Mouse (Mus musculus): Measurements from ENCODE around the gene Dync1li1. TPM values are rescaled to one million over a fixed set of nuclear protein-coding genes. Genes with fewer than 3 reads are reported as not detected.
A peak's percentile ranks its signal among the peaks of the same experiment; 100 is the strongest.

The Dync1li1 gene
- polyA plus RNA-seq, 1 experiment from 2014 or later = 16.3 TPM

DNA sequence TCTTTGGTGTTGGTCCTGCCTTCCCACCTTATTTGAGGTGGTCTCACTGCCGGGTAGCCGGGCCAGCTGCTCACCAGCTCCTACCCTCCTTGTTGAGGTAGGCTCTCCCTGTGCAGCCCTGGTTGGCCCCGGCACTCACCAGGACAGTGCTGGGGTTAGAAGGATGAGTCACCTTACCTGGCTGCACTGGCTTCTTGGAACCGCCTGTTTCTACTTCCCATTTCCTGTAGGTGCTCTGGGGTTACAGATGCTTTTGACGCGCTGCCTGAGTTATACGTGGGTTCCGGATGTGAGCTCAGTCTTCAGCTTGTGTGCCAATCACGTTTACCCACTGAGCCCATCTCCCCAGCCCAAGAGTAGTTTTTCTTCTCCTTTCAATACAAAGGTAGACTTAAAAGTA lies 51.7 kb downstream of the Dync1li1 start:
- Histone ChIP-seq H3K27ac (ENCODE audit: low read depth) (no peak overlapping the region), H3K9ac (replicated peaks) (no peak overlapping the region), H3K4me3 (ENCODE audit: low read depth, low read length) (no peak overlapping the region), H3K9me3 (ENCODE audit: low read length) (no peaks in the 10 kb centered on the region), H3K27me3 (ENCODE audit: insufficient read depth, low read length) (no peaks in the 10 kb centered on the region), H3K4me2 (ENCODE audit: low read depth, low read length) (no peak overlapping the region), H3K4me1 (ENCODE audit: insufficient read depth) (peaks cover 14% of the 10 kb centered on the region; the same call in 1 of the 2 replicates), H3K36me3 (replicated peaks; ENCODE audit: insufficient read depth, low read length) (peaks cover 25% of the 10 kb centered on the region)
- no peak for DNase-seq
- WGBS (ENCODE audit: insufficient replicate concordance) = 76% methylated on average over 9 of the region's 9 CpGs
- ATAC-seq = no peak
- TF ChIP-seq CTCF (IDR thresholded peaks at IDR 0.05; ENCODE audit: low read depth) (no peak), EP300 (IDR thresholded peaks at IDR 0.05; ENCODE audit: low read depth) (no peak)

DNA sequence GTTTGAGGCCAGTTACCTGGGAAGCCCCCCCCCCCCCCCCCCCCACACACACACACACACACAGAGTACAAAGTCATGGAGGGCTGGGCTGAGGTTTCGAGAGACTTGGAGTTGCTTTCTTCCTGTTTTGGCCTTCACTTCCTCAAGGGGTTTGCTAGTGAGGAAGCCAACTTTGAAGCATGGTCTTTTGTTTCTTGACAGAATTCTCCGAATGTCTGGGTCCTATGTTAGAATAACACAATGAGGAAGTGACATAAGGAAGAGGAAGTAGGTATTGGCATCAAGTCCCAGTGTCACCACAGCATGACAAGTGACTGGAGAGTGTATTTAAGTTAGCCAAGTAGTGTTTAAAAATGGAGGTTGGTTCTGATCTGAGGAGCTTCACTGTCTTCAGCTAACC lies 54.1 kb downstream of the Dync1li1 start:
- Histone ChIP-seq H3K27ac (ENCODE audit: low read depth) (peak overlapping the region; percentile 65), H3K9ac (replicated peaks) (no peak overlapping the region), H3K4me2 (ENCODE audit: low read depth, low read length) (no peak overlapping the region), H3K4me1 (ENCODE audit: insufficient read depth) (peaks cover 9% of the 10 kb centered on the region; the same call in 1 of the 2 replicates), H3K36me3 (replicated peaks; ENCODE audit: insufficient read depth, low read length) (peaks cover 44% of the 10 kb centered on the region), H3K4me3 (ENCODE audit: low read depth, low read length) (no peak overlapping the region), H3K27me3 (ENCODE audit: insufficient read depth, low read length) (no peaks in the 10 kb centered on the region), H3K9me3 (ENCODE audit: low read length) (no peaks in the 10 kb centered on the region)
- DNase-seq (no peak), ATAC-seq (peak; percentile 73)
- WGBS (ENCODE audit: insufficient replicate concordance) = 18% methylated on average over 2 of the region's 2 CpGs
- no peak for TF ChIP-seq CTCF (IDR thresholded peaks at IDR 0.05; ENCODE audit: low read depth)
- no peak for TF ChIP-seq EP300 (IDR thresholded peaks at IDR 0.05; ENCODE audit: low read depth)

DNA sequence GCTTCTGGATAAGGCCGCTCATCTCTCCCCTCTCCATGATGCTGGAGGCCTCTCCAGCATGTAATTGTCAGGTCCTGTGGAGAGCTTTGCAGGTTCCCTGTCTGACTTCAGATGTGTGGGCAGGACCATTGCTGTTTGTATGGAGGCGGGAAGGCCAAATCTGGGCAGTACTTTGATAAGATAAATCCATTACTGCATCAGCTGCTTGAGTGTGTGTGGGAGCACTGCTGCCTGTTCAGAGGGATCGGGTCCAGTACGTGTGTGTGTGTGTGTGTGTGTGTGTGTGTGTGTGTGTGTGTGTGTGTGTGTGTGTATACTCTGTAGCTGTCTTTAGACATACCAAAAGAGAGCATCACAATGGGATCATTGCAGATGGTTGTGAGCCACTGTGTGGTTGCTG lies 56.6 kb downstream of the Dync1li1 start:
- Histone ChIP-seq H3K27me3 (ENCODE audit: insufficient read depth, low read length) (no peaks in the 10 kb centered on the region), H3K27ac (ENCODE audit: low read depth) (no peak overlapping the region), H3K4me2 (ENCODE audit: low read depth, low read length) (no peak overlapping the region), H3K36me3 (replicated peaks; ENCODE audit: insufficient read depth, low read length) (peaks cover 48% of the 10 kb centered on the region), H3K9ac (replicated peaks) (no peak overlapping the region), H3K4me1 (ENCODE audit: insufficient read depth) (peaks cover 9% of the 10 kb centered on the region; the same call in 1 of the 2 replicates), H3K9me3 (ENCODE audit: low read length) (no peaks in the 10 kb centered on the region), H3K4me3 (ENCODE audit: low read depth, low read length) (no peak overlapping the region)
- no peak for DNase-seq
- WGBS (ENCODE audit: insufficient replicate concordance) = 58% methylated on average over 4 of the region's 4 CpGs
- TF ChIP-seq EP300 (IDR thresholded peaks at IDR 0.05; ENCODE audit: low read depth) (no peak), CTCF (IDR thresholded peaks at IDR 0.05; ENCODE audit: low read depth) (no peak)
- no peak for ATAC-seq

DNA sequence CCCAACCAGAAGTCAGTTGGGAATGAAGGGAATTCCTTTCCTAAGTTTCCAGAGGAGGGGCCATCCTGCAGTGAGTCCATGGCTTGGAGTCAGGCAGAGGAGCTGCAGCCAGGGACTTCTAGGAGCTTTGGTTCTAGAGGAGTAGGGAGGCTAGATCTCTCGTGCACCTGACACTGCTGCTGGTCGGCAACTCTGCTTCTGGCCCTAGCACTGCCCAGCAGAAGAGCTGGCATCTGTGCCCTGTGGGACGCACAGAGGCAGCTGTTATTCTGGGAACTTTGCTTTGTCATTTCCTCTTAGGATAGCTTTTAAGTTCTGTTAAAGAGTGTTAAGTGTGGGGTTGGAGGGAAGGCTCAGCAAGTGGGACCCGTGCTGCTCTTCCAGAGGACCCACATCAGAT lies 57.1 kb downstream of the Dync1li1 start:
- Histone ChIP-seq H3K4me1 (ENCODE audit: insufficient read depth) (peaks cover 9% of the 10 kb centered on the region; the same call in 1 of the 2 replicates), H3K27ac (ENCODE audit: low read depth) (no peak overlapping the region), H3K9me3 (ENCODE audit: low read length) (no peaks in the 10 kb centered on the region), H3K4me3 (ENCODE audit: low read depth, low read length) (no peak overlapping the region), H3K27me3 (ENCODE audit: insufficient read depth, low read length) (no peaks in the 10 kb centered on the region), H3K9ac (replicated peaks) (no peak overlapping the region), H3K36me3 (replicated peaks; ENCODE audit: insufficient read depth, low read length) (peaks cover 47% of the 10 kb centered on the region), H3K4me2 (ENCODE audit: low read depth, low read length) (no peak overlapping the region)
- ATAC-seq (no peak), DNase-seq (no peak)
- TF ChIP-seq EP300 (IDR thresholded peaks at IDR 0.05; ENCODE audit: low read depth) = no peak
- no peak for TF ChIP-seq CTCF (IDR thresholded peaks at IDR 0.05; ENCODE audit: low read depth)
- WGBS (ENCODE audit: insufficient replicate concordance) = 34% methylated on average over 4 of the region's 4 CpGs

DNA sequence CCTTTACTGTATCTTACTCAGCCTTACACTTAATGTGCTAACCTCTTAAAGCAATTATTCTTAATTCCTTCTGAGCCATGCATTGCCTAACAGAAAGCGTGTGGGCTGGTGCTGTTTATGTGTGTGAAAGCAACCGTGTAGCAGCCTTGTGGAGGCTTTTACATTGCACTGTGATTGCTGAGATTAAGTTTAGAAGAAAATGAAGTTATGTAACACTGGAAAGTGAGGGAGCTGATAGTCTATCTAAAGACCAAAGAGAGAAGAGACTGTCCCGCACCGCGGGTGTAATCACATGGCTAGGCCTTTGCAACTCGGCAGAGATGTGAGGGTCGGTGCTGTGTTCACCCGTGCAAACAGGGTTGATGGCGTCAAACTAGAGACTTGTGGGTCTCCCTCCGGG lies 58.4 kb downstream of the Dync1li1 start:
- Histone ChIP-seq H3K4me1 (ENCODE audit: insufficient read depth) (peaks cover 9% of the 10 kb centered on the region; the same call in 1 of the 2 replicates), H3K9ac (replicated peaks) (no peak overlapping the region), H3K27ac (ENCODE audit: low read depth) (no peak overlapping the region), H3K36me3 (replicated peaks; ENCODE audit: insufficient read depth, low read length) (peaks cover 47% of the 10 kb centered on the region), H3K9me3 (ENCODE audit: low read length) (no peaks in the 10 kb centered on the region), H3K4me2 (ENCODE audit: low read depth, low read length) (no peak overlapping the region), H3K27me3 (ENCODE audit: insufficient read depth, low read length) (no peaks in the 10 kb centered on the region), H3K4me3 (ENCODE audit: low read depth, low read length) (no peak overlapping the region)
- TF ChIP-seq EP300 (IDR thresholded peaks at IDR 0.05; ENCODE audit: low read depth) = no peak
- no peak for TF ChIP-seq CTCF (IDR thresholded peaks at IDR 0.05; ENCODE audit: low read depth)
- ATAC-seq (no peak), DNase-seq (no peak)
- 81% methylated on average over 10 of the region's 10 CpGs for WGBS (ENCODE audit: insufficient replicate concordance)

DNA sequence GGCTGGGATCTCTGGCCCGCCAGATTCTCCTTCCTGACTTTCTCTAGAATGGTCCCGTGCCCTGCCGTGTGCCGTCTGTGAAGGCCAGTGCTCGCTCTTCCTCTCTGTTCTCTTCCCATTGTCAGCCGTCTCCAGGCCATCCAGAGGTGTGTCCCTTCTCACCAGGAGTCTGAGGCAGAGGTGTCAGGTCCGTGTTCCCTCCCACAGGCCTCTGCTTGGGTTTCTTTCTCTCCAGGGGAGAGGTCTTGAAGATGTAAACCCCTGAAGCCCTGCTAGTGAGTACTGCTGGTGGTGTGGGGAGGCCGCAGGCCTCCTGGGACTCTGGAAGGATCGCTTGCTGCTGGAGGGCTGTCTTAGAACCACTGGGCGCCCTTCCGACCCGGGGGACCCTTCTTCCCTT lies 58.9 kb downstream of the Dync1li1 start:
- WGBS (ENCODE audit: insufficient replicate concordance) = 90% methylated on average over 12 of the region's 12 CpGs
- DNase-seq = no peak
- no peak overlapping the region for H3K4me3 ChIP-seq (ENCODE audit: low read depth, low read length)
- H3K27me3 ChIP-seq (ENCODE audit: insufficient read depth, low read length) = no peaks in the 10 kb centered on the region
- H3K9ac ChIP-seq (replicated peaks) = no peak overlapping the region
- no peaks in the 10 kb centered on the region for H3K9me3 ChIP-seq (ENCODE audit: low read length)
- H3K4me1 ChIP-seq (ENCODE audit: insufficient read depth) = peaks cover 9% of the 10 kb centered on the region; the same call in 1 of the 2 replicates
- H3K27ac ChIP-seq (ENCODE audit: low read depth) = no peak overlapping the region
- H3K4me2 ChIP-seq (ENCODE audit: low read depth, low read length) = no peak overlapping the region
- ATAC-seq = no peak
- peaks cover 47% of the 10 kb centered on the region for H3K36me3 ChIP-seq (replicated peaks; ENCODE audit: insufficient read depth, low read length)
- no peak for TF ChIP-seq CTCF (IDR thresholded peaks at IDR 0.05; ENCODE audit: low read depth)
- TF ChIP-seq EP300 (IDR thresholded peaks at IDR 0.05; ENCODE audit: low read depth) = no peak

DNA sequence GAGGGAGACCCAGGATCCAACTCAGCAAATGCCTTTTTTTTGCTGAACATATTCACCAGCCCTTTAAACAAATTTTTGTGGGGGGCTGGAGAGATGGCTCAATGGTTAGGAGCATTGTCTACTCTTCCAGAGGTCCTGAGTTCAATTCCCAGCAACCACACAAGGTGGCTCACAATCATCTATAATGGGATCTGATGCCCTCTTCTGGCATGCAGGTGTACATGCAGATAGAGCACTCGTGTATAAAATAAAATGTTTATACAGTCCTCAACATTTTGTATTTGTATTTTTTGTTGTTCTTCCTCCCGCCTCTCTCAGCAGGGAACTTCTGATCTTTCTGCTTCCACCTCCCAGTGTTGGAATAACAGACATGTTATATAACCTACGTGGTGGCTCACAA lies 63.0 kb downstream of the Dync1li1 start:
- Histone ChIP-seq H3K36me3 (replicated peaks; ENCODE audit: insufficient read depth, low read length) (peaks cover 32% of the 10 kb centered on the region), H3K27ac (ENCODE audit: low read depth) (no peak overlapping the region), H3K4me1 (ENCODE audit: insufficient read depth) (no peaks in the 10 kb centered on the region), H3K4me3 (ENCODE audit: low read depth, low read length) (no peak overlapping the region), H3K27me3 (ENCODE audit: insufficient read depth, low read length) (no peaks in the 10 kb centered on the region), H3K9me3 (ENCODE audit: low read length) (no peaks in the 10 kb centered on the region), H3K9ac (replicated peaks) (no peak overlapping the region), H3K4me2 (ENCODE audit: low read depth, low read length) (no peak overlapping the region)
- TF ChIP-seq EP300 (IDR thresholded peaks at IDR 0.05; ENCODE audit: low read depth) = no peak
- TF ChIP-seq CTCF (IDR thresholded peaks at IDR 0.05; ENCODE audit: low read depth) = peak; percentile 47
- DNase-seq = no peak
- ATAC-seq = no peak
- 68% methylated on average over 3 of the region's 3 CpGs for WGBS (ENCODE audit: insufficient replicate concordance)
